Mouse (Mus musculus): Measurements from ENCODE around the gene Ulk1. TPM values are rescaled to one million over a fixed set of nuclear protein-coding genes. Genes with fewer than 3 reads are reported as not detected.

The Ulk1 gene
- polyA plus RNA-seq, 1 experiment: 23.9 TPM

GRCm38 (mm10) chr5:110831036-110831720, 21.3 kb upstream of the Ulk1 start:
- no peaks in the 10 kb centered on the region for H3K27me3 ChIP-seq (ENCODE audit: control insufficient read depth, insufficient read depth, insufficient read length)
- H3K79me2 ChIP-seq (ENCODE audit: control insufficient read depth, insufficient read depth): no peaks in the 10 kb centered on the region
- no peak overlapping the region for H3K4me2 ChIP-seq (ENCODE audit: low read depth)
- no peak overlapping the region for H3ac ChIP-seq (ENCODE audit: control insufficient read depth, insufficient read length)
- H3K4me3 ChIP-seq: no peak overlapping the region
- no peak for TF ChIP-seq SRF (IDR thresholded peaks at IDR 0.05; ENCODE audit: control insufficient read depth, insufficient read length, low read depth)
- no peak for TF ChIP-seq E2F4 (IDR thresholded peaks at IDR 0.05; ENCODE audit: insufficient read depth)
- TF ChIP-seq POLR2AphosphoS2 (IDR thresholded peaks at IDR 0.05; ENCODE audit: insufficient read length, low read depth): no peak
- no peak for TF ChIP-seq CEBPB (IDR thresholded peaks at IDR 0.05; ENCODE audit: insufficient read depth, poor library complexity, severe bottlenecking)
- no peaks in the 10 kb centered on the region for H3K36me3 ChIP-seq (ENCODE audit: control insufficient read depth, insufficient read depth)

DNA sequence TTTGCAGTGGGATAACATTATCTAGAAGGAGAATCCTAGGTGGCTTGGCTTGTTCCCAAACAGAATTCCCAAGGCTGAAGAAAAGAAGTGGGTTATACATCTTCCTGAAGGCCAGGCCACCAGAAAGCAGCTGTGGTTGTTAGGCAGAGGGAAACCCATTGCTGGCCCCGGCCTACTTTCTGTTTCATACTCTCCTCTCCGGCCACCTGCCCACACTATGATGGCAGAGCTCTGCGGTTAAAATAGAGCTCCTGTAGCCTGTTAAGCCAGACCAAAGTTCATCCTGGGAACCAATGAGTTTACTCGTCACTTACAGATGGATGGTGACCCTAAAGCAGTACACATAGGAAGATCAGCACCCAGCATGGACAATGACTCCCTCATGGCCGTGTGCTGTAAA, 17.7 kb upstream of the Ulk1 start:
- Histone ChIP-seq H3K4me3 (no peak overlapping the region), H3K27me3 (ENCODE audit: control insufficient read depth, insufficient read depth, insufficient read length) (no peaks in the 10 kb centered on the region), H3K79me2 (ENCODE audit: control insufficient read depth, insufficient read depth) (no peaks in the 10 kb centered on the region), H3K36me3 (ENCODE audit: control insufficient read depth, insufficient read depth) (no peaks in the 10 kb centered on the region), H3K4me2 (ENCODE audit: low read depth) (no peak overlapping the region), H3ac (ENCODE audit: control insufficient read depth, insufficient read length) (no peak overlapping the region)
- TF ChIP-seq POLR2A (IDR thresholded peaks at IDR 0.05; ENCODE audit: insufficient read length, low read depth) (no peak), SRF (IDR thresholded peaks at IDR 0.05; ENCODE audit: control insufficient read depth, insufficient read length, low read depth) (no peak), E2F4 (IDR thresholded peaks at IDR 0.05; ENCODE audit: insufficient read depth) (no peak), USF1 (IDR thresholded peaks at IDR 0.05; ENCODE audit: low read depth) (no peak), POLR2AphosphoS2 (IDR thresholded peaks at IDR 0.05; ENCODE audit: insufficient read length, low read depth) (no peak), REST (IDR thresholded peaks at IDR 0.05; ENCODE audit: insufficient read depth, insufficient read length) (no peak), TCF3 (IDR thresholded peaks at IDR 0.05; ENCODE audit: insufficient read length, low read depth) (no peak), TCF12 (IDR thresholded peaks at IDR 0.05; ENCODE audit: insufficient read depth, poor library complexity, severe bottlenecking) (no peak), MAX (IDR thresholded peaks at IDR 0.05; ENCODE audit: low read depth) (no peak), CEBPB (IDR thresholded peaks at IDR 0.05; ENCODE audit: insufficient read depth, poor library complexity, severe bottlenecking) (no peak), MYOG (IDR thresholded peaks at IDR 0.05; ENCODE audit: control insufficient read depth in 1 of 3, insufficient read depth in 1 of 3, insufficient read length in 2 of 3, low read depth in 2 of 3) (no peak), MYOD1 (IDR thresholded peaks at IDR 0.05; ENCODE audit: control insufficient read depth in 1 of 3, insufficient read length in 2 of 3, low read depth in 2 of 3) (no peak)

GRCm38 (mm10) chr5:110826781-110827495, 17.0 kb upstream of the Ulk1 start:
- Histone ChIP-seq H3K4me3 (no peak overlapping the region), H3K36me3 (ENCODE audit: control insufficient read depth, insufficient read depth) (no peaks in the 10 kb centered on the region), H3ac (ENCODE audit: control insufficient read depth, insufficient read length) (no peak overlapping the region), H3K27me3 (ENCODE audit: control insufficient read depth, insufficient read depth, insufficient read length) (no peaks in the 10 kb centered on the region), H3K79me2 (ENCODE audit: control insufficient read depth, insufficient read depth) (no peaks in the 10 kb centered on the region), H3K4me2 (ENCODE audit: low read depth) (no peak overlapping the region)
- no peak for TF ChIP-seq TCF3 (IDR thresholded peaks at IDR 0.05; ENCODE audit: insufficient read length, low read depth)
- TF ChIP-seq MYOD1 (IDR thresholded peaks at IDR 0.05; ENCODE audit: control insufficient read depth in 1 of 3, insufficient read length in 2 of 3, low read depth in 2 of 3): no peak
- TF ChIP-seq TCF12 (IDR thresholded peaks at IDR 0.05; ENCODE audit: insufficient read depth, poor library complexity, severe bottlenecking): no peak
- no peak for TF ChIP-seq REST (IDR thresholded peaks at IDR 0.05; ENCODE audit: insufficient read depth, insufficient read length)

DNA sequence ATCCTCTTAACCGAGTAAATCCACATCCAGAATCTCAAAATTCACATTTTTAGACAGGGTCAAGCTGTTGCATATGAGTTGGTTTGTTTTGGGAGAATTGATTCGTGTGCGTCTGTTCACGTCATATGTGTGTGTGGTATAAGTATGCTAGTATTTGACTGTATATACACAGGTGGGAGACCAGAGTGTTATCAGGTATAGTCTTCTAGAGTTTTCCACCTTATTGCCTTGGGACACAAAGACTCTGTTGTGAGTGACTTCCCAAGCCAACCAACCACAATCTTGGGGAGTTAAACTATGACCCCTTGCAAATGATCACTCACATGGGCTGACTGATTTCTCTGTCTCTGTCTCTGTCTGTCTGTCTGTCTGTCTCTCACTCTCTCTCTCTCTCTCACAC, 14.5 kb upstream of the Ulk1 start:
- TF ChIP-seq TCF12 (IDR thresholded peaks at IDR 0.05; ENCODE audit: insufficient read depth, poor library complexity, severe bottlenecking) (no peak), USF1 (IDR thresholded peaks at IDR 0.05; ENCODE audit: low read depth) (no peak), POLR2AphosphoS2 (IDR thresholded peaks at IDR 0.05; ENCODE audit: insufficient read length, low read depth) (no peak), SRF (IDR thresholded peaks at IDR 0.05; ENCODE audit: control insufficient read depth, insufficient read length, low read depth) (no peak), MYOG (IDR thresholded peaks at IDR 0.05; ENCODE audit: control insufficient read depth in 1 of 3, insufficient read depth in 1 of 3, insufficient read length in 2 of 3, low read depth in 2 of 3) (no peak), REST (IDR thresholded peaks at IDR 0.05; ENCODE audit: insufficient read depth, insufficient read length) (no peak), TCF3 (IDR thresholded peaks at IDR 0.05; ENCODE audit: insufficient read length, low read depth) (no peak), POLR2A (IDR thresholded peaks at IDR 0.05; ENCODE audit: insufficient read length, low read depth) (no peak), E2F4 (IDR thresholded peaks at IDR 0.05; ENCODE audit: insufficient read depth) (no peak), CEBPB (IDR thresholded peaks at IDR 0.05; ENCODE audit: insufficient read depth, poor library complexity, severe bottlenecking) (no peak), MYOD1 (IDR thresholded peaks at IDR 0.05; ENCODE audit: control insufficient read depth in 1 of 3, insufficient read length in 2 of 3, low read depth in 2 of 3) (no peak), MAX (IDR thresholded peaks at IDR 0.05; ENCODE audit: low read depth) (no peak)
- Histone ChIP-seq H3K79me2 (ENCODE audit: control insufficient read depth, insufficient read depth) (no peaks in the 10 kb centered on the region), H3K4me2 (ENCODE audit: low read depth) (no peak overlapping the region), H3ac (ENCODE audit: control insufficient read depth, insufficient read length) (no peak overlapping the region), H3K27me3 (ENCODE audit: control insufficient read depth, insufficient read depth, insufficient read length) (no peaks in the 10 kb centered on the region), H3K4me3 (no peak overlapping the region), H3K36me3 (ENCODE audit: control insufficient read depth, insufficient read depth) (no peaks in the 10 kb centered on the region)

Measured in myocyte (in vitro differentiated cells).